Mouse (Mus musculus): ENCODE measurements around the gene Cmss1. TPM values are rescaled to one million over a fixed set of nuclear protein-coding genes. Genes with fewer than 3 reads are reported as not detected.

Gene Cmss1
- polyA plus RNA-seq, 1 experiment from 2014 or later = 33.9 TPM

- H3K36me3 ChIP-seq = no peaks in the 10 kb centered on the region
- H3K4me3 ChIP-seq = no peak overlapping the region
- no peaks in the 10 kb centered on the region for H3K27me3 ChIP-seq
- no peak overlapping the region for H3K27ac ChIP-seq (replicated peaks)
- no peak overlapping the region for H3K9ac ChIP-seq
- H3K4me1 ChIP-seq (replicated peaks) = peaks cover 9% of the 10 kb centered on the region
- no peak overlapping the region for H3K4me2 ChIP-seq
- WGBS = 97% methylated on average over 3 of the region's 3 CpGs
- ATAC-seq (ENCODE audit: low FRiP score, low read depth) = no peak
- H3K9me3 ChIP-seq = no peaks in the 10 kb centered on the region
These were observed 245.9 kb downstream of the Cmss1 start for GRCm38 (mm10) chr16:57360785-57361184.

GRCm38 (mm10) chr16:57359251-57359650 lies 247.4 kb downstream of the Cmss1 start:
- ATAC-seq (ENCODE audit: low FRiP score, low read depth) = no peak
- Histone ChIP-seq H3K9ac (no peak overlapping the region), H3K4me3 (no peak overlapping the region), H3K4me1 (replicated peaks) (peaks cover 9% of the 10 kb centered on the region), H3K9me3 (no peaks in the 10 kb centered on the region), H3K27me3 (no peaks in the 10 kb centered on the region), H3K36me3 (no peaks in the 10 kb centered on the region), H3K27ac (replicated peaks) (no peak overlapping the region), H3K4me2 (no peak overlapping the region)
- 87% methylated on average over 10 of the region's 10 CpGs for WGBS

GRCm38 (mm10) chr16:57357011-57357410 lies 249.7 kb downstream of the Cmss1 start:
- H3K9me3 ChIP-seq = no peaks in the 10 kb centered on the region
- no peaks in the 10 kb centered on the region for H3K36me3 ChIP-seq
- H3K27ac ChIP-seq (replicated peaks) = no peak overlapping the region
- ATAC-seq (ENCODE audit: low FRiP score, low read depth) = no peak
- no peak overlapping the region for H3K9ac ChIP-seq
- H3K4me2 ChIP-seq = no peak overlapping the region
- H3K4me1 ChIP-seq (replicated peaks) = 0 out of 2 replicates have a peak, but pooled peaks cover 4% of the 10 kb centered on the region
- no peaks in the 10 kb centered on the region for H3K27me3 ChIP-seq
- H3K4me3 ChIP-seq = no peak overlapping the region
- WGBS = 76% methylated on average over 6 of the region's 6 CpGs

GRCm38 (mm10) chr16:57356454-57356853 lies 250.2 kb downstream of the Cmss1 start:
- Histone ChIP-seq H3K27me3 (no peaks in the 10 kb centered on the region), H3K27ac (replicated peaks) (no peak overlapping the region), H3K4me1 (replicated peaks) (0 out of 2 replicates have a peak, but pooled peaks cover 4% of the 10 kb centered on the region), H3K9ac (no peak overlapping the region), H3K4me2 (no peak overlapping the region), H3K4me3 (no peak overlapping the region), H3K36me3 (no peaks in the 10 kb centered on the region), H3K9me3 (no peaks in the 10 kb centered on the region)
- ATAC-seq (ENCODE audit: low FRiP score, low read depth) = no peak
- 76% methylated on average over 6 of the region's 6 CpGs for WGBS

- H3K9ac ChIP-seq = no peak overlapping the region
- ATAC-seq (ENCODE audit: low FRiP score, low read depth) = no peak
- H3K27me3 ChIP-seq = no peaks in the 10 kb centered on the region
- no peaks in the 10 kb centered on the region for H3K36me3 ChIP-seq
- H3K9me3 ChIP-seq = no peaks in the 10 kb centered on the region
- H3K4me2 ChIP-seq = no peak overlapping the region
- no peak overlapping the region for H3K27ac ChIP-seq (replicated peaks)
- 0 out of 2 replicates have a peak, but pooled peaks cover 4% of the 10 kb centered on the region for H3K4me1 ChIP-seq (replicated peaks)
- no peak overlapping the region for H3K4me3 ChIP-seq
- 83% methylated on average over 6 of the region's 6 CpGs for WGBS
These were observed 252.7 kb downstream of the Cmss1 start for GRCm38 (mm10) chr16:57353932-57354331.

- no peak overlapping the region for H3K9ac ChIP-seq
- no peaks in the 10 kb centered on the region for H3K27me3 ChIP-seq
- H3K4me1 ChIP-seq (replicated peaks) = 0 out of 2 replicates have a peak, but pooled peaks cover 4% of the 10 kb centered on the region
- WGBS = 87% methylated on average over 11 of the region's 11 CpGs
- no peak for ATAC-seq (ENCODE audit: low FRiP score, low read depth)
- no peak overlapping the region for H3K27ac ChIP-seq (replicated peaks)
- no peak overlapping the region for H3K4me3 ChIP-seq
- no peak overlapping the region for H3K4me2 ChIP-seq
- H3K36me3 ChIP-seq = no peaks in the 10 kb centered on the region
- no peaks in the 10 kb centered on the region for H3K9me3 ChIP-seq
These were observed 253.4 kb downstream of the Cmss1 start for GRCm38 (mm10) chr16:57353166-57353721.

GRCm38 (mm10) chr16:57352751-57353150 lies 253.9 kb downstream of the Cmss1 start, which contains the start of gene Filip1l:
TSS of gene Filip1l (plus strand) at chr16:57353093.
- ATAC-seq (ENCODE audit: low FRiP score, low read depth) = no peak
- H3K4me1 ChIP-seq (replicated peaks) = 0 out of 2 replicates have a peak, but pooled peaks cover 4% of the 10 kb centered on the region
- 73% methylated on average over 6 of the region's 6 CpGs for WGBS

GRCm38 (mm10) chr16:57349689-57350088 lies 257.0 kb downstream of the Cmss1 start:
- Histone ChIP-seq H3K9ac (no peak overlapping the region), H3K27ac (replicated peaks) (no peak overlapping the region), H3K4me3 (no peak overlapping the region), H3K9me3 (no peaks in the 10 kb centered on the region), H3K27me3 (no peaks in the 10 kb centered on the region), H3K36me3 (no peaks in the 10 kb centered on the region), H3K4me1 (replicated peaks) (0 out of 2 replicates have a peak, but pooled peaks cover 4% of the 10 kb centered on the region), H3K4me2 (no peak overlapping the region)
- no peak for ATAC-seq (ENCODE audit: low FRiP score, low read depth)
- 63% methylated on average over 3 of the region's 3 CpGs for WGBS

More at GRCm38 (mm10) chr16:57352751-57353150, 253.9 kb downstream of the Cmss1 start, which contains the start of gene Filip1l:
- Histone ChIP-seq H3K36me3 (no peaks in the 10 kb centered on the region), H3K9me3 (no peaks in the 10 kb centered on the region), H3K9ac (no peak within 1 kb of the TSS), H3K27me3 (no peaks in the 10 kb centered on the region), H3K4me2 (no peak within 1 kb of the TSS), H3K27ac (replicated peaks) (no peak within 1 kb of the TSS), H3K4me3 (no peak within 1 kb of the TSS)

GRCm38 (mm10) chr16:57349039-57349438 lies 257.6 kb downstream of the Cmss1 start:
- Histone ChIP-seq H3K27ac (replicated peaks) (no peak overlapping the region), H3K9ac (no peak overlapping the region), H3K9me3 (no peaks in the 10 kb centered on the region), H3K4me2 (no peak overlapping the region), H3K36me3 (no peaks in the 10 kb centered on the region), H3K4me1 (replicated peaks) (0 out of 2 replicates have a peak, but pooled peaks cover 4% of the 10 kb centered on the region), H3K4me3 (no peak overlapping the region), H3K27me3 (no peaks in the 10 kb centered on the region)
- no peak for ATAC-seq (ENCODE audit: low FRiP score, low read depth)
- 86% methylated on average over 3 of the region's 3 CpGs for WGBS

GRCm38 (mm10) chr16:57346258-57346657 lies 260.4 kb downstream of the Cmss1 start:
- Histone ChIP-seq H3K4me3 (no peak overlapping the region), H3K9ac (no peak overlapping the region), H3K36me3 (no peaks in the 10 kb centered on the region), H3K27me3 (no peaks in the 10 kb centered on the region), H3K27ac (replicated peaks) (no peak overlapping the region), H3K4me2 (no peak overlapping the region), H3K4me1 (replicated peaks) (no peaks in the 10 kb centered on the region), H3K9me3 (no peaks in the 10 kb centered on the region)
- ATAC-seq (ENCODE audit: low FRiP score, low read depth) = no peak
- 59% methylated on average over 3 of the region's 3 CpGs for WGBS

GRCm38 (mm10) chr16:57340613-57340898 lies 266.1 kb downstream of the Cmss1 start:
- ATAC-seq (ENCODE audit: low FRiP score, low read depth) = no peak
- WGBS = 56% methylated on average over 5 of the region's 5 CpGs
- no peaks in the 10 kb centered on the region for H3K36me3 ChIP-seq
- H3K27me3 ChIP-seq = no peaks in the 10 kb centered on the region
- no peak overlapping the region for H3K4me2 ChIP-seq
- H3K9ac ChIP-seq = no peak overlapping the region
- no peaks in the 10 kb centered on the region for H3K9me3 ChIP-seq
- no peak overlapping the region for H3K27ac ChIP-seq (replicated peaks)
- no peaks in the 10 kb centered on the region for H3K4me1 ChIP-seq (replicated peaks)
- no peak overlapping the region for H3K4me3 ChIP-seq

- no peak for ATAC-seq (ENCODE audit: low FRiP score, low read depth)
- Histone ChIP-seq H3K9me3 (no peaks in the 10 kb centered on the region), H3K27me3 (no peaks in the 10 kb centered on the region), H3K4me3 (no peak overlapping the region), H3K4me2 (no peak overlapping the region), H3K36me3 (no peaks in the 10 kb centered on the region), H3K9ac (no peak overlapping the region), H3K27ac (replicated peaks) (no peak overlapping the region), H3K4me1 (replicated peaks) (no peaks in the 10 kb centered on the region)
- 84% methylated on average over 8 of the region's 8 CpGs for WGBS
These were observed 266.7 kb downstream of the Cmss1 start for GRCm38 (mm10) chr16:57339765-57340612.
